Mouse (Mus musculus) heart, postnatal 25 days (tissue): ENCODE data around the gene Gcm1. TPM values are rescaled to one million over a fixed set of nuclear protein-coding genes. Genes with fewer than 3 reads are reported as not detected.

ENCODE experiments used
- DNase-seq: peaks from one replicate; pipeline ENCODE4 v3.0.0; 2022; ENCODE audit warnings: low spot score
- intact Hi-C: fragments of 180-260 bp; cut with DNase I; formaldehyde crosslinking; loops from one replicate; pipeline ENCODE4 v1.15.1; 2025
- total RNA-seq, 2 experiments: library from RNA; stranded (reverse); gene quantifications; 2 replicates each; pipeline ENCODE4 v1.2.3; 2021

Gcm1 gene
- total RNA-seq, 2 experiments from 2014 or later, result not detected

DNA sequence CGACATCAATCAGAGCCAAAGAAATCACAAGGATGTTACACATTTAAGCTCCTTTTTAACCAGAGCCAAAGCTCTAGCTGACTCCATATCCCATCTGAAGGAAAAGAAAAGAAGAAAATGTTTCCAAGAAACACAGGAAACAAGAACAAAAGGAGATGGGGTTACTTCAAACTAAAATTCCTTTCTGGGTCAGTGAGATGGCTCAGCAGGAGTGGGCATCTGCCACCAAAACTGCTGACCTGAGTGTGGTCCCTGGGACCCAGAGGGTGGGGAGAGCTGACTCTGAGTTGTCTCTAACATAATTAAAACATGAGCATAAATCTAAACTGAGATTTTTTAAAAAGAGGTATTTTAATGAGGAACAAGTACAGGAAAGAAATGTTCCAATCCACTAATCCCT lies 38.2 kb downstream of the Gcm1 start:
- intact Hi-C loops, result no loop called here
- no peak for DNase-seq

DNA sequence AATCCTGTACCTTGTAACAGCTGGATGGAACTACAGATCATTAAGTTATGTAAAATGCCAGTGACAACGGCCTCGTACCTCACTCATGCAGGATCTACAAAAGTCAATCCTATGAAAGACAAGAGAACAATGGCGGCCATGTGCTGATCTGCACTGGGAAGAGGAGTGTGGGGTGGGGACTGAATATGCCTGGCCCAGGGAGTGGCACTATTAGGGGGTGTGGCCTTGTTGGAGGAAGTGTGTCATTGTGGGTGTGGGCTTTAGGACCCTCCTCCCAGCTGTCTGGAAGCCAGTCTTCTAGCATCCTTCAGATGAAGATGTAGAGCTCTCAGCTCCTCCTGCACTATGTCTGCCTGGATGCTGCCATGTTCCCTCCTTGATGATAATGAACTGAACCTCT lies 38.9 kb downstream of the Gcm1 start:
- intact Hi-C loops, result no loop called here
- DNase-seq, result no peak

DNA sequence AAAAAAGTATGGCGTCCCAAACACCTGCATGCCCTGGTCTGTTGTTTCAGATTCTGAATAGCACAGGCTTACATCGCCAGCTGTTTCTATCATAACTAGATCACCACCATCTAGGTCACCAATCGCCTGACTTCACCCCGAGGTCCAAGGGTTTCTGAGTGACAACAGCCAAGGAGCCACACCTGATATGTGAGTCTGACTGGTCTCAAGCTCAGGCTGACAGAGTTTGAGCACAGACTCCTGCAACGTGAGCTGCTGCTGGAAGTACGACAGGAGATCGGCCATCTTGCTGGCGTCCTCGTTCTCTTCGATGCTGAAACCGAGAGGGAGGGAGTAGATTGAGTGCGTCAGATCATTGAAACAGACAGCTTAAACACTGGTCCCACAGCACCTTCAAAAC lies 44.0 kb downstream of the Gcm1 start:
- no peak for DNase-seq
- intact Hi-C loops, result no loop called here

DNA sequence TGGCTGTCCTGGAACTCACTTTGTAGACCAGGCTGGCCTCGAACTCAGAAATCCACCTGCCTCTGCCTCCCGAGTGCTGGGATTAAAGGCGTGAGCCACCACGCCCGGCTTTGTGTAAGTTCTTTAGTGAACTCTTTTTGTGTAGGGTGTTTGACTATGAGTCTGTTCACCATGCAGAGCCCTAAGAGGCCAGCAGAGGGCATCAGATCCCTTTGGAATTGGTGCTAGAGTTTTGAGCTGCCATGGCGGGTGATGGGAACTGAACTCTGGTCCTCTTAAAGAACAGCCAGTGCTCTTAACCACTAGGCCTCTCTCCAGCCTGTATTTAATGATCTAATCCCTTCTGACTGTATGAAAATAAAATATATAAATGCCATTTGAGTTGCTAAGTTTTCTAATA lies 44.7 kb downstream of the Gcm1 start:
- intact Hi-C loops, result no loop called here

DNA sequence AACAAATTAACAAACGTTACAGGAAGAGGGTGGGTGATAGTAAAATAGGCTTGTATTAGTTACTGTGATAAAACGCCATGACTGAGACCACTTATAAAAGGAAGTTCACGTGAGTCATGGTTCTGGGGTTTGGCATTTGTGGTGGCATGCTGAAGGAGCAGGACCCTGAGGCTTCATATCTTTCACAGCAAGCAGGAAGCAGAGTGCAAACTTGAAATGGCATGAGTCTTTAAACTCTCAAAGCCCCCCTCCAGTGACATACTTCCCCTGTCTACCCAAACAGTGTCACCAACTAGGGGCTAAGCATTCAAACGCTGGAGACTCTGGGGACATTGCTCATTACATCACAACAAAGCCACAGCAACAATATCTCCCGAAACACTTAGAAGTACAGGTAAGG lies 49.2 kb downstream of the Gcm1 start:
- no peak for DNase-seq
- intact Hi-C loops, result no loop called here

More for the DNA sequence above, 44.7 kb downstream of the Gcm1 start:
- no peak for DNase-seq

DNA sequence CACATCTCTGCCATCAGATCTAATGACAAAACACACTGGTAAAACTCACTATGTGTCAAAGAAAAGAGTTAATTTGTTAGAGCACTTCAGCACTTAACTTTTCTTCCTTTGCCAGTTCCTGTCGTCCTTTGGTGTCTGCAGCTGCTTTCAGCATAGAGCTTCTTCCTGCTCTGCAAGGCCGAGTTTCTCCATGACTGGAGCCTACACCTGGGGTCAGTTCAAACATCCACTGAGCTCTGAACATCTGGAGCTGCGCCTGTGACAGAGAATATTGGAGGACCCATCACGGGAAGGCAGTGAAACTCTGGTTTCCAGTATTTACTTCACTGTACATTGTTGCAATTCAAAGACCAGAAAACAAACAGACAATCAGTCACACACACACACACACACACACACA lies 49.7 kb downstream of the Gcm1 start:
- intact Hi-C loops, result no loop called here

DNA sequence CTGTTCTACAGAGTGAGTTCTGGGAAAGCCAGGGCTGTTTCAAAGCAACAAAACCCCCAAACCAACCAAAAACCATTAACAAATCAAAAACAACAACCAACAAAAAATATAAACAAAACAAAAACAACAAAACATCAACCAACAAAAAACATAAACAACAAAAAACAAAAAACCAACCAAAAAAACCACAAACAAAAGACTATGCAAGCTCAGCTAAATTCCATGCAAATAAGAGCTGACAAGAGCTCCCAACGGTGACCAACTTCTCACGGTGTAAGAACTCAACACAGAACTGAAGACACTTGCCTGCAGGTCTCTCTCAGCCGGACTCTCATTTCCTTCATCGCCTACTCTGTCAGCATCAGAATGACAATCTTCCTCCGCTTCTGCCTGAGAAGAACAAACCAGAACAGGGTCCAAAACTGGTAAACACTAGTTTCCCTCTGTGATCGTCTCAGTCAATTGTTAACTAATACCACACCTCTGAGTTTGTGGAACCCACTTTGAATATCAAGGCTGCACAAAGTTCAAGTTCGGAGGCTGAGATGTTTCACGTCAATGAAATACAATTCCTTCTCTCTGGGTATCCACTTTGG lies 52.3 kb downstream of the Gcm1 start:
- no peak for DNase-seq
- intact Hi-C loops, result no loop called here

More for the DNA sequence above, 49.7 kb downstream of the Gcm1 start:
- no peak for DNase-seq

DNA sequence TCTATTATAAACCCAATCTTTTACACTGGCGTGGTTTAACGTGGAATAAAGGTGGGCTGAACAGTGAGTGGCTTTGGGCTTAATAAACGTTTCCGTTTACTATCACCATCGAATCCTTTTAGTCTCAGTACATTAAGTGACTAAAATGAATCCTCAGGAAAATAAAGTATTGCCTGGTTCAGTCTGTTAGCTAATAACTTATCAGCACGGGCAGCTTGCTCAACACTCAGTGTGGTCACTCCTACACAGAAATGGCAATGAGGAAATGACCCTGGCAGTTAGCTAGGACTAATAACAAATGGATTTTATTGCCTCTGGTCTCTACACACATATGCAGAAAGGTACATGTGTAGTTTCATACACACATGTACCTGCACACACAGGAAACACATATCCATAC lies 53.2 kb downstream of the Gcm1 start:
- intact Hi-C loops, result no loop called here
- no peak for DNase-seq

DNA sequence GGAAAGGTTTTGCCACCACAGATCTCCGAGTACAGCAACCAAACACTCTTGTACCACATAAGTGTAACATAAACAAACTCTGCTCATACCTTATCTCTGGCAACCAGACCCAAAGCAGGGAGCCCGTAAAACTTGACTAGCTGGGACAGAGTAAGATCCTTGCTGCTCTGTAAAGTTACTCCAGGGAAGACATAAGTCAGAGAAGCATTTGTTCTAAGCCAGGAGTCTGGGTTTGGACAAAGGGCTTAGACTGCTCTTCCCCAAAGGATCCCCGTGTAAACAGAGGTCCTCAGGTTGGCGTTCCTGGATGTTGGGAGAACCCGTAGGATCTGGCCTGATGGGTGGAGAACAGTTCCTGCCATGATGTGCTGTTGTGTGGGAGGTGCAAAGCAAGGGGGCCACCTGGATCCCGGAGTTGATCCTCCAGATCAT lies 53.8 kb downstream of the Gcm1 start:
- intact Hi-C loops, result no loop called here
- no peak for DNase-seq

DNA sequence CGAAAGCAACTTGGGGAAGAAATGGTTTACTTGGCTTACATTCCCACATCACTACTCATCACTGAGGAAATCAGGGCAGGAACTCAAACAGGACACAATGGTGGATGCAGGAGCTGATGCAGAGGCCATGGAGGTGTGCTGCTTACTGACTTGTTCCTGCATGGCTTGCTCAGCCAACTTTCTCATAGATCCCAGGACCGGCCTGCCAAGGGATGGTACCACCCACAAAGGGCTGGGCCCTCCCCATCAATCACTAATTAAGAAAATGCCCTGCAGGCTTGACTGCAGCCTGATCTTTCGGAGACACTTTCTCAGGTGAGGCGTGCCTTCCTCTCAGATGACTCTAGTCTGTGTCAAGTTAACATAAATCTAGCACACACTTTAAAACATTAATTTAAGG lies 55.1 kb downstream of the Gcm1 start:
- intact Hi-C loops, result no loop called here
- no peak for DNase-seq

DNA sequence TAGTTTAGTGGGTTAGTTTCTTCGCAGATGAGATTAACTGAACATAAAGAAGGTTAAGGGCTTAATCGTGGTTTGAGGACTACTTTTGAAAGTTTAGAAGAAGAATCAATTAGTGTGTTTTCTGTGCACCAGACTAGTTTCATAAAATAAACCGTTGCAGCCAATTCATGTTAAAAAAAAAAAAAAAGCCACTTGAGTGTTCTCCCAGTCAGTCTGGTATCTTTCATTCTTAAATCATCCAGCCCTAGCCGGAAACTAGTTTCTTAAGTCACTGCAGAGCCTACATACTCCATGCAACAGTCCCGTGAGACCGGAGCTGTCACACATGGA lies 55.8 kb downstream of the Gcm1 start:
- DNase-seq, result no peak
- intact Hi-C loops, result no loop called here

DNA sequence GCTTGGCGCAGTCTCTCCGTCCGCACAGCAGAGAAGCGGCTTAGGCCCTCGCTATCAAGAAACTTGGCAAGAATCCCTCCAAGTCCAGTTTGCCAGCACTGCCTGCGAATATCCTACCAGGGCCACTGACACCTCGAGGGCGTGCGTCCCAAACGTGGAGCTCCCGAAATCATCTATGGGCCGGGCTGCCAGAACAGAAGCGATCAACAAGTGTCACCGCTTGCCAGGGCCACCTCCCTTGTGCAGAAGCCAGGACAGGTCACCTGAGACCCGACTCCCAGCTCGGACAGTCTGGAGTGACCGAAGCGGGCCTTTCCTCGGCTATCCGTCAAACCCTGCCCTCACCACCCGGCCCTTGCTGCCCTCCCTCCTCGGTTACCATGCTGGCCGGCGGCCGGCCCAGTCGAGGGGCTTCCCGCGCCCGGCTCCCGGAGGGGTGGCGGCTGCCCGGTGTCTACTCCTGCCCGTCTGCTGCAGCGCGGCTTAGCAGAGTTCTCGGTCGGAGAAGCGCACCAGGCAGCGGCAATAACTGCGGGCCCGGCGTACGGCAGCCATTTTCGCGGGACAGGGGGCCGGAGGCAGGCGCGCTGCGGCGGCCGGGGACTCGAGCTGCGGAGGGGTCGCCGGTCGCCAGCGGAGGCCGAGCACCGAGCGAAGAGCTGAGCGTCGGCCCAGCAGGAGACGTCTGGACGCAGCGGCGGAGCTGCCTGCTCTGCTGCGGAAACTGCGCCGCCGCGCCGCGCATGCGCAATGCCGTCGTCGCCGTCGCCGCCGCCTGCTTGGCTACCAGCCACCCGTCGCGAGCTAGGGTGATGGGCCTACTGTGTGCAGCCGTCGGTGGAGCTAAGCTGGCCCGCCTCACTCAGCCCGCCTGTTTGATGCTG lies 56.4 kb downstream of the Gcm1 start:
- intact Hi-C loops, result no loop called here
- peak; percentile 71 for DNase-seq

DNA sequence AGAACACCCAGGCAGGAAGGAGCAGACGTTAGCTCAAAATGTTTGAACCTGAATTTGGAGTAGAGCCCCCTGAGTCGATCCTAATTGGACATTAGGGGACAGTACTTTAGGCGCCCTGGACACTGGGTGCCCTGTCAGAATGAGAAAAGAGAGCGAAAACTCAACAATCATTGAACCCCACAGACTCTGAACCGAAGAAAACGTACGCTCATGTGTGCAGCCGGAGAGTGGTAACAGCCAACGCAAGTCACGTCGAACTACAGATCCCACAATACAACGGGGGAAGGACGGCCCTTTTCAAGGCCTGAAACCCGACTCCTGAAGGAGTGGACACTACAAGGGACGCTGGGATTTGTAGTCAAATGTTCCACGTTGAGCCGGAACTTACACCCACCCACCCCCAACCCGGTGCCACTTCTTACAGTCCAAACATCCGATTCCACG lies 57.1 kb downstream of the Gcm1 start, which contains the start of the genes Fbxo9 and Ick:
Gene Fbxo9 (minus strand): TSS at position 270 of the 444 bp plus-strand sequence.
Gene Ick (plus strand): TSS at position 397 of the 444 bp plus-strand sequence.
- intact Hi-C loops, result loop anchor here (1.0 kb wide), 1 partner anchor 84 kb away; no protein-coding TSS in a partner anchor
- peak; percentile 81 for DNase-seq

DNA sequence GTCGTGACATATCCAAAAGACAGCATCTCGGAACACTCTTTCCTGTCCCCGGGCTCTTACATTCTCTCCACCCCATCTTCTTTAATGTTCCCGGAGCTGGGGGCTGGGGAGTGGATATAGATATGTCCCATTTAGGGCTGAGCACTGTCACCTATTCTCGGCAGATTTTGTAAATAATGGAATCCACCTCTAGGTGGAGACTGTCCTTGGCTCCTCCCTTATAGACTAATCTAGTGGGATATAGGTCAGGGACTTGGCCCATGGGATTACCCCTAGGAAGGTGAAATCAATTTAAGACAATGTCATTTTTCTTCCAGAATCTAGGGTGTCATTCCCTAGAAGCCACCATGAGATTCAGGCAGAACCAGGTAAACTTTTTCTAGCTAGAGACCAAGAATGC lies 57.9 kb downstream of the Gcm1 start:
- DNase-seq, result no peak
- intact Hi-C loops, result loop anchor here (1.0 kb wide), 1 partner anchor 84 kb away; no protein-coding TSS in a partner anchor

DNA sequence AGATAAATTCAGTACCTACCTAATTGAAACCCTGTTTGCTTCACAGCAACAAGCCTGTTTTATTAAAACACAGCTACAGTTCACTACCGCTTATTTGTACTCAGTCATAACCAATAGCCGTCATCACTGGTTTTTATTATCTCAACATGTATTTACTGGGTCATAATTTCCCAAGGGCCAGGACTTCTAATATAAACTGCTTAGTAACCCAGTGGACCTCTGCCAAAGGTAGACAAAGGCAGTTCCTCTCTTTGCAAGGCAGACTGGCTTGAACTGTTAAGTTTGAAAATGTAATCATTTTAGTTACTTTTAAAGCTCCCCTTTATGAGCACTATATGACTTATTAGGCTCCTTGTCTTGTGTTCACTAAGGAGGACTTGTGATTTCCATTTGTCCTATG lies 59.7 kb downstream of the Gcm1 start:
- no peak for DNase-seq
- intact Hi-C loops, result no loop called here

DNA sequence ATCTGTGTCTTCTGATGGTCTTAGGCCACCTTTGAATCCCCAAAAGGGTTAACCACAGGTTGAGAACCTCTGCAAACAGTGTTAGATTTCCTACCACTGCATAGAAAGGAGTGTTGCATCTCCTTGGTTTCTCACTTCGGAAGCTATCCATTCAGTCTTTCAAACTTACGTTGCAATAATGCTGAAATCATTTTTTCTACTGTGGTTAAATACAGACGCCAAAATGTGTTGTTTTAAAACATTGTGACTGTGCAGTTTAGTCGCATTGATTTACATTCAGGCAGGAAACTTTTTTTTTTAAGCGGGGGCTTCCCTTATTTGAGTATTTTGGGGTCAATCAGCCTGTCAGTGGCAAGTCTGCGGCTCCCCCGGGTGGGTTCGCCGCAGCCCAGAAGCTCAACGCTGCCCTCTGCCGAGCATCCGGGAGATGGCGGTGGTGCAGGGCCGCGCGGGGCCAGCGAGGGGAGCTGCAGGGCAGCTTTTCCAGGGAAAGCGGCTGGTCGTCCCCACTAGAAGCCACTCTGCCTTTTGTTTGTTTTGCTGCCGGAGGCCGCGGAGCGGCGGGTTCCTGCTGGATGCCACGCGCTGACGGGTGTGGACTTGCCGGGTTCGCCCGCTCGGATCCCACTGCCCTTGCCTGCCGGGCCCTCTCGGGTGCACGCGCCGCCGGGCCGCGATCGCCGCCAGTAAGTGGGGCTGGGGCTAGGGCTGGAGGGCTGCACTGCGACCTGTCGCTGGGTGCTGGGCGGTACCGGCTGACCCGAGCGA lies 61.2 kb downstream of the Gcm1 start:
- intact Hi-C loops, result loop anchor here (2.0 kb wide), 1 partner anchor 42 kb away; no protein-coding TSS in a partner anchor
- DNase-seq, result peak; percentile 86

DNA sequence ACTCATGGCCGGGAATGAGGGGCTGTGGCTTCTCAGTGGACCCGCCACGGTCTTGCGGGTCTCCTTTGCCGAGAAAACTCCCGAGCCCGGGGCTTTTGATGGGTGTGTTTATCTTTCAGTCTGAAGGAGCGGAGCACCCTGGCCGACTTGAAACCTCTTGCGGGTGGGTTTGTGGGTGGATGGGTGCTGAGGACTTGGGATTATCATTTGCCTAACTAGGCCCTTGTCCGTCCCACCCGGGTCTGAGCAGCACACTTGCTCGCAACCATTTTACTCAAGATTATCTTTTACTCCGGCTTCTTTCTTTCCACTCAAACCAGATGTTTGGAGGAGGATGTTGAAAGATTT lies 61.8 kb downstream of the Gcm1 start:
- intact Hi-C loops, result loop anchor here (2.0 kb wide), 1 partner anchor 41 kb away; no protein-coding TSS in a partner anchor
- no peak for DNase-seq
